Mouse (Mus musculus): ENCODE data around the gene Ppfia1. TPM values are rescaled to one million over a fixed set of nuclear protein-coding genes. Genes with fewer than 3 reads are reported as not detected.

Gene Ppfia1
- polyA plus RNA-seq, 1 experiment from 2014 or later = 23.1 TPM

GRCm38 (mm10) chr7:144519852-144520251 is 33.7 kb downstream of the Ppfia1 start:
- H3K36me3 ChIP-seq = peaks cover 45% of the 10 kb centered on the region
- no peak for ATAC-seq (ENCODE audit: low FRiP score, low read depth)
- H3K9ac ChIP-seq = no peak overlapping the region
- no peaks in the 10 kb centered on the region for H3K27me3 ChIP-seq
- WGBS = 94% methylated on average over 5 of the region's 5 CpGs
- H3K9me3 ChIP-seq = no peaks in the 10 kb centered on the region
- H3K4me1 ChIP-seq (replicated peaks) = no peaks in the 10 kb centered on the region
- H3K4me3 ChIP-seq = no peak overlapping the region
- no peak overlapping the region for H3K4me2 ChIP-seq
- no peak overlapping the region for H3K27ac ChIP-seq (replicated peaks)

- H3K27me3 ChIP-seq = no peaks in the 10 kb centered on the region
- ATAC-seq (ENCODE audit: low FRiP score, low read depth) = no peak
- no peak overlapping the region for H3K4me2 ChIP-seq
- H3K4me3 ChIP-seq = no peak overlapping the region
- H3K9ac ChIP-seq = no peak overlapping the region
- no peaks in the 10 kb centered on the region for H3K9me3 ChIP-seq
- 81% methylated on average over 5 of the region's 5 CpGs for WGBS
- H3K4me1 ChIP-seq (replicated peaks) = no peaks in the 10 kb centered on the region
- no peak overlapping the region for H3K27ac ChIP-seq (replicated peaks)
- peaks cover 72% of the 10 kb centered on the region for H3K36me3 ChIP-seq
Observed at GRCm38 (mm10) chr7:144516711-144517110, 36.8 kb downstream of the Ppfia1 start.

- no peak overlapping the region for H3K9ac ChIP-seq
- H3K4me2 ChIP-seq = no peak overlapping the region
- no peak for ATAC-seq (ENCODE audit: low FRiP score, low read depth)
- no peaks in the 10 kb centered on the region for H3K9me3 ChIP-seq
- 98% methylated on average over 4 of the region's 4 CpGs for WGBS
- no peak overlapping the region for H3K4me3 ChIP-seq
- peaks cover 83% of the 10 kb centered on the region for H3K36me3 ChIP-seq
- no peak overlapping the region for H3K27ac ChIP-seq (replicated peaks)
- H3K4me1 ChIP-seq (replicated peaks) = no peaks in the 10 kb centered on the region
- H3K27me3 ChIP-seq = no peaks in the 10 kb centered on the region
Observed at GRCm38 (mm10) chr7:144509090-144509489, 44.4 kb downstream of the Ppfia1 start.

GRCm38 (mm10) chr7:144506807-144507206 is 46.7 kb downstream of the Ppfia1 start:
- no peak overlapping the region for H3K27ac ChIP-seq (replicated peaks)
- WGBS = 90% methylated on average over 1 of the region's 1 CpGs

GRCm38 (mm10) chr7:144503959-144504358 is 49.6 kb downstream of the Ppfia1 start:
- H3K4me2 ChIP-seq = no peak overlapping the region
- no peak for ATAC-seq (ENCODE audit: low FRiP score, low read depth)
- no peak overlapping the region for H3K27ac ChIP-seq (replicated peaks)
- H3K4me1 ChIP-seq (replicated peaks) = no peaks in the 10 kb centered on the region
- no peak overlapping the region for H3K9ac ChIP-seq
- no peaks in the 10 kb centered on the region for H3K9me3 ChIP-seq
- no peak overlapping the region for H3K4me3 ChIP-seq
- peaks cover 68% of the 10 kb centered on the region for H3K36me3 ChIP-seq
- H3K27me3 ChIP-seq = no peaks in the 10 kb centered on the region
- 91% methylated on average over 4 of the region's 4 CpGs for WGBS

More at GRCm38 (mm10) chr7:144506807-144507206, 46.7 kb downstream of the Ppfia1 start:
- Histone ChIP-seq H3K9ac (no peak overlapping the region), H3K4me1 (replicated peaks) (no peaks in the 10 kb centered on the region), H3K9me3 (no peaks in the 10 kb centered on the region), H3K36me3 (peaks cover 82% of the 10 kb centered on the region), H3K4me2 (no peak overlapping the region), H3K4me3 (no peak overlapping the region), H3K27me3 (no peaks in the 10 kb centered on the region)
- no peak for ATAC-seq (ENCODE audit: low FRiP score, low read depth)

DNA sequence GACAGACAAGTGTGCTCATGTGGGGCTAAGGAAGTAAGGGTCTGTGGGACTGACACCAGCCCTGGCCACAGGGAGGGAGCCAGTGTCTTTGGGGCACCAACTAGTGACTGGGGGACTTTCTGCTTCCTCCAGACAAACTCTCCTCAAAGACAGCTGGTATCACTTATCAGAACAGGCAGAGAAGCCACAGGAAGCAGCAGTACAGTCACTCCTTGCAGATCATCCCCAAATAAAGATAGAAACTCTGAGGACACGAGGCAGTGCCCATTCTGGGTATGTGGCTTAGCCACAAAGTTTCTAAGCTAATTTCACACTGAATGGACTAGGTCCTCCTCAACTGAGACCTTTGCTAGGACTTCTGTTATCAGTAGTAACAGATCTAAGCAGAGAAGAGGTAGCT is 60.6 kb downstream of the Ppfia1 start:
- ATAC-seq (ENCODE audit: low FRiP score, low read depth) = no peak
- Histone ChIP-seq H3K36me3 (peaks cover 71% of the 10 kb centered on the region), H3K4me3 (no peak overlapping the region), H3K4me2 (no peak overlapping the region), H3K9me3 (no peaks in the 10 kb centered on the region), H3K9ac (no peak overlapping the region), H3K4me1 (replicated peaks) (no peaks in the 10 kb centered on the region), H3K27me3 (no peaks in the 10 kb centered on the region), H3K27ac (replicated peaks) (no peak overlapping the region)
- WGBS = 84% methylated on average over 1 of the region's 1 CpGs

GRCm38 (mm10) chr7:144490201-144490873 is 63.2 kb downstream of the Ppfia1 start:
- H3K4me2 ChIP-seq = no peak overlapping the region
- no peak overlapping the region for H3K9ac ChIP-seq
- peaks cover 49% of the 10 kb centered on the region for H3K36me3 ChIP-seq
- H3K9me3 ChIP-seq = no peaks in the 10 kb centered on the region
- no peak overlapping the region for H3K27ac ChIP-seq (replicated peaks)
- no peak for ATAC-seq (ENCODE audit: low FRiP score, low read depth)
- 91% methylated on average over 8 of the region's 8 CpGs for WGBS
- H3K4me3 ChIP-seq = no peak overlapping the region
- H3K27me3 ChIP-seq = no peaks in the 10 kb centered on the region
- H3K4me1 ChIP-seq (replicated peaks) = no peaks in the 10 kb centered on the region

GRCm38 (mm10) chr7:144489067-144489774 is 64.3 kb downstream of the Ppfia1 start:
- peaks cover 47% of the 10 kb centered on the region for H3K36me3 ChIP-seq
- 89% methylated on average over 6 of the region's 6 CpGs for WGBS
- H3K9me3 ChIP-seq = no peaks in the 10 kb centered on the region

GRCm38 (mm10) chr7:144480314-144480713 is 73.2 kb downstream of the Ppfia1 start:
- ATAC-seq (ENCODE audit: low FRiP score, low read depth) = no peak
- H3K4me2 ChIP-seq = no peak overlapping the region
- H3K4me1 ChIP-seq (replicated peaks) = no peaks in the 10 kb centered on the region
- no peak overlapping the region for H3K9ac ChIP-seq
- H3K4me3 ChIP-seq = no peak overlapping the region
- no peaks in the 10 kb centered on the region for H3K9me3 ChIP-seq
- no peak overlapping the region for H3K27ac ChIP-seq (replicated peaks)
- no peaks in the 10 kb centered on the region for H3K27me3 ChIP-seq
- H3K36me3 ChIP-seq = peaks cover 72% of the 10 kb centered on the region

More at GRCm38 (mm10) chr7:144489067-144489774, 64.3 kb downstream of the Ppfia1 start:
- Histone ChIP-seq H3K4me2 (no peak overlapping the region), H3K27ac (replicated peaks) (no peak overlapping the region), H3K27me3 (no peaks in the 10 kb centered on the region), H3K4me3 (no peak overlapping the region), H3K4me1 (replicated peaks) (no peaks in the 10 kb centered on the region), H3K9ac (no peak overlapping the region)
- no peak for ATAC-seq (ENCODE audit: low FRiP score, low read depth)

- WGBS = 100% methylated on average over 1 of the region's 1 CpGs
- Histone ChIP-seq H3K36me3 (peaks cover 66% of the 10 kb centered on the region), H3K4me1 (replicated peaks) (no peaks in the 10 kb centered on the region), H3K27me3 (no peaks in the 10 kb centered on the region), H3K4me2 (no peak overlapping the region), H3K9me3 (no peaks in the 10 kb centered on the region), H3K4me3 (no peak overlapping the region), H3K9ac (no peak overlapping the region), H3K27ac (replicated peaks) (no peak overlapping the region)
- ATAC-seq (ENCODE audit: low FRiP score, low read depth) = no peak
Observed at GRCm38 (mm10) chr7:144479569-144479968, 74.0 kb downstream of the Ppfia1 start.

DNA sequence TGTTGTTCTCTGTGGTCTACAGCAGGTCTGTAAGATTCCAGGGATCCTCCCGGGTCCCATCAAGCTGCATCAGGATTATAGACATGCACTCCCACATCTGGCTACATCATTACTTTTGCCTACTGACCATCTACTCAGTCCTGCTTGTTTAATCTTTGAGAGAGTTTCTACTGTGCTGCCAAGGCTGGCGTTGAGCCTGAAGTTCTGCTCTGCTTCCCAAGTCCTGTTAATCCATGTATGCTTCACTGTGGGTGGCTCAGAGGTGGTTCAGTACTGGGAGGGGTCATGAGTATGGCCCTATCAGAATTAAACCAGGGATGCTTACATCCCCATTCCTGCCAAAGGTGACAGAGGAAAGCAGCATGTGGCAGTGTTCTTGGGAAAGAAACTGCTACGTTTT is 77.8 kb downstream of the Ppfia1 start:
- Histone ChIP-seq H3K9me3 (no peaks in the 10 kb centered on the region), H3K27ac (replicated peaks) (no peak overlapping the region), H3K9ac (no peak overlapping the region), H3K4me2 (no peak overlapping the region), H3K4me3 (no peak overlapping the region), H3K27me3 (no peaks in the 10 kb centered on the region), H3K36me3 (peaks cover 33% of the 10 kb centered on the region), H3K4me1 (replicated peaks) (peaks cover 5% of the 10 kb centered on the region; the same call in 1 of the 2 replicates)
- no peak for ATAC-seq (ENCODE audit: low FRiP score, low read depth)
- WGBS = 89% methylated on average over 3 of the region's 3 CpGs

- Histone ChIP-seq H3K9me3 (no peaks in the 10 kb centered on the region), H3K4me3 (no peak overlapping the region), H3K27ac (replicated peaks) (no peak overlapping the region), H3K9ac (no peak overlapping the region), H3K27me3 (no peaks in the 10 kb centered on the region), H3K36me3 (peaks cover 14% of the 10 kb centered on the region), H3K4me2 (no peak overlapping the region), H3K4me1 (replicated peaks) (peaks cover 19% of the 10 kb centered on the region)
- ATAC-seq (ENCODE audit: low FRiP score, low read depth) = no peak
- 78% methylated on average over 4 of the region's 4 CpGs for WGBS
Observed at GRCm38 (mm10) chr7:144473486-144473885, 80.0 kb downstream of the Ppfia1 start.

Data from hindbrain, embryonic 15.5 days (tissue).